Mouse (Mus musculus) intestine, postnatal 0 days (tissue): ENCODE results near the gene Padi1. TPM values are rescaled to one million over a fixed set of nuclear protein-coding genes. Genes with fewer than 3 reads are reported as not detected.

ENCODE experiments used
- ATAC-seq: fragments of 200-750 bp; cut with Nextera tagmentation; 2 replicates; pipeline ENCODE4 v1.8.0; 2017; ENCODE audit warnings: mild to moderate bottlenecking, moderate TSS enrichment, moderate library complexity
- H3K27ac ChIP-seq: fragments of 300-500 bp; sonication (generic); 2 replicates; pipeline ENCODE4 v1.5.1; 2014; ENCODE audit warnings: mild to moderate bottlenecking, low read depth, low read length, moderate library complexity
- H3K27me3 ChIP-seq: fragments of 300-500 bp; sonication (generic); replicated peaks from 2 replicates; pipeline ENCODE4 v1.6.1; 2014; ENCODE audit warnings: low read length, mixed read lengths; ENCODE audit not compliant: control insufficient read depth, insufficient read depth
- H3K36me3 ChIP-seq: fragments of 300-500 bp; sonication (generic); 2 replicates; pipeline ENCODE4 v1.6.1; 2014; ENCODE audit warnings: mild to moderate bottlenecking, moderate library complexity; ENCODE audit not compliant: control insufficient read depth, insufficient read depth
- H3K4me1 ChIP-seq: fragments of 300-500 bp; sonication (generic); replicated peaks from 2 replicates; pipeline ENCODE4 v1.6.1; 2014; ENCODE audit warnings: antibody characterized with exemption, low read length, mixed read lengths; ENCODE audit not compliant: control insufficient read depth, insufficient read depth
- H3K4me2 ChIP-seq: fragments of 300-500 bp; sonication (generic); replicated peaks from 2 replicates; pipeline ENCODE4 v1.6.1; 2014; ENCODE audit warnings: low read depth, mild to moderate bottlenecking, moderate library complexity
- H3K4me3 ChIP-seq: fragments of 300-500 bp; sonication (generic); 2 replicates; pipeline ENCODE4 v1.5.1; 2014; ENCODE audit warnings: low read depth, low read length
- H3K9ac ChIP-seq: fragments of 300-500 bp; sonication (generic); 2 replicates; pipeline ENCODE4 v1.6.1; 2014; ENCODE audit warnings: mild to moderate bottlenecking, low read depth, low read length
- H3K9me3 ChIP-seq: fragments of 300-500 bp; sonication (generic); 2 replicates; pipeline ENCODE4 v1.6.1; 2016; ENCODE audit warnings: mixed run types; ENCODE audit not compliant: control insufficient read depth
- CTCF ChIP-seq: sonication (generic); IDR thresholded peaks from 2 replicates; pipeline ENCODE4 v1.5.1; 2016; ENCODE audit warnings: low read depth, mild to moderate bottlenecking, control low read depth, antibody characterized with exemption, moderate library complexity
- WGBS: fragments of 180-500 bp; shearing (Covaris S2); extraction: QIAGEN DNeasy Blood & Tissue Kit; methylation state at CpG from one replicate; pipeline ENCODE4 v1.1.7; 2014; 5-methylcytosine and 5-hydroxymethylcytosine counted together
- polyA plus RNA-seq: library from polyadenylated mRNA; unstranded; fragments of >200 nt; fragmentation: Nextera tagmentation; extraction: Ambion mirVana; gene quantifications from 2 replicates; pipeline ENCODE4 v1.2.1, GENCODE M21; 2015

Padi1 gene
- polyA plus RNA-seq, 1 experiment from 2014 or later = 0.47 TPM

- H3K9ac ChIP-seq = 0 out of 2 replicates have a peak overlapping the region, but pooled peaks have one; percentile 1
- TF ChIP-seq CTCF = no peak
- WGBS = 25% methylated on average over 13 of the region's 13 CpGs
- H3K36me3 ChIP-seq = no peaks in the 10 kb centered on the region
- ATAC-seq = no peak
- peak overlapping the region; percentile 46 for H3K4me3 ChIP-seq
- no peaks in the 10 kb centered on the region for H3K9me3 ChIP-seq
- peaks cover 4% of the 10 kb centered on the region; the same call in 1 of the 2 replicates for H3K27me3 ChIP-seq
- peaks cover 12% of the 10 kb centered on the region for H3K4me1 ChIP-seq
- H3K4me2 ChIP-seq = peak overlapping the region; percentile 78
- H3K27ac ChIP-seq = 0 out of 2 replicates have a peak overlapping the region, but pooled peaks have one; percentile 79
Measured at GRCm38 (mm10) chr4:140813358-140814185, 32.0 kb downstream of the Padi1 start.

- H3K36me3 ChIP-seq = no peaks in the 10 kb centered on the region
- H3K9me3 ChIP-seq = no peaks in the 10 kb centered on the region
- H3K4me3 ChIP-seq = no peak overlapping the region
- H3K4me2 ChIP-seq = 0 out of 2 replicates have a peak overlapping the region, but pooled peaks have one; percentile 6
- H3K27me3 ChIP-seq = peaks cover 4% of the 10 kb centered on the region; the same call in 1 of the 2 replicates
- H3K27ac ChIP-seq = no peak overlapping the region
- TF ChIP-seq CTCF = no peak
- WGBS = 17% methylated on average over 9 of the region's 14 CpGs
- peak; percentile 32; the same call in 1 of the 2 replicates for ATAC-seq
- H3K4me1 ChIP-seq = peaks cover 12% of the 10 kb centered on the region
- H3K9ac ChIP-seq = no peak overlapping the region
Measured at GRCm38 (mm10) chr4:140812609-140813008, 33.0 kb downstream of the Padi1 start.

- peaks cover 4% of the 10 kb centered on the region; the same call in 1 of the 2 replicates for H3K27me3 ChIP-seq
- no peaks in the 10 kb centered on the region for H3K9me3 ChIP-seq
- peaks cover 11% of the 10 kb centered on the region for H3K4me1 ChIP-seq
- H3K36me3 ChIP-seq = no peaks in the 10 kb centered on the region
- no peak for ATAC-seq
- 0 out of 2 replicates have a peak overlapping the region, but pooled peaks have one; percentile 6 for H3K4me2 ChIP-seq
- TF ChIP-seq CTCF = no peak
- H3K4me3 ChIP-seq = no peak overlapping the region
- no peak overlapping the region for H3K27ac ChIP-seq
- H3K9ac ChIP-seq = no peak overlapping the region
- WGBS = 50% methylated on average over 8 of the region's 8 CpGs
Measured at GRCm38 (mm10) chr4:140812191-140812590, 33.4 kb downstream of the Padi1 start.

DNA sequence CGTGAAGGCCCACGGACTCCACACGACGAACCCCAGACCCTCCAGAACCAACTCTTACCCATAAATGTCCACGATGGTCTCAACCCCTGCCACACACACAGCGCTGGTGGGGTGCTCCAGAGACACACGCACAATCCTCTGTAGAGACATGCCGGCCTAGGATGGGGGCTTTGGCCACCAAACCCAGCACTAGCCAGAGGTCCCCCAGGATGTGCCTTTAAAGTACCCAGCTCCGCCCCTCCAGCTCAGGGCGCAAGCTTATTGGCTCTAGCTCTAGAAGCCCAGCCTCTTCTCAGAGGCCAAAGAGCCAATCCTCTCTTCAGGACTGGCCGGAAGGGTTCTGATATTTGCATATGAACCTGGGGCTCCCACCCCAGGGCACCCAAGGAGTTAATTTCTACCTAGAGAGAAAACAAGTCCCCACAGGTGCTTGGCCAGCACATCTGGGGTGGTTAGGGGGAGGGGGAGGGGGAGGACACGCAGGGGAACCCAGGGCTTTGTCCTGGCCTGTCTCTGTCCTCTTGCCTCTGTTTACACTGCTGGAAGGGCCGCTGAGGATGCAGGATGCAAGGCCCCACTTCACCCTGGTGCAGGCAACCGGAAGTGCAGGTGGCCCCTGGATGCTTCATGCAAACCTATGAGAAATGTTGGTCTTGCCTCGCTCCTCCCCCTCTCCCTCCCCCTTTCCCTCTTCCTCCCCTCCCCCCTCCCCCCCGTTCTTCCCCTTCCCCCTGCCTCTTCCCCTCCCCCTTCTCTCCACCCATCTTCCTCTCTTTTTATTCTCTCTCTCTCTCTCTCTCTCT, 34.9 kb downstream of the Padi1 start, which contains the start of gene Padi3:
Gene Padi3 (minus strand): TSS at position 191 of the 803 bp plus-strand sequence.
- H3K9me3 ChIP-seq = no peaks in the 10 kb centered on the region
- no peak within 1 kb of the TSS for H3K27ac ChIP-seq
- H3K36me3 ChIP-seq = no peaks in the 10 kb centered on the region
- H3K4me2 ChIP-seq = no peak within 1 kb of the TSS
- no peak for ATAC-seq
- TF ChIP-seq CTCF = no peak
- 0 out of 2 replicates have a peak, but pooled peaks cover 4% of the 10 kb centered on the region for H3K4me1 ChIP-seq
- peaks cover 4% of the 10 kb centered on the region; the same call in 1 of the 2 replicates for H3K27me3 ChIP-seq
- WGBS = 70% methylated on average over 15 of the region's 16 CpGs
- no peak within 1 kb of the TSS for H3K4me3 ChIP-seq
- no peak within 1 kb of the TSS for H3K9ac ChIP-seq

DNA sequence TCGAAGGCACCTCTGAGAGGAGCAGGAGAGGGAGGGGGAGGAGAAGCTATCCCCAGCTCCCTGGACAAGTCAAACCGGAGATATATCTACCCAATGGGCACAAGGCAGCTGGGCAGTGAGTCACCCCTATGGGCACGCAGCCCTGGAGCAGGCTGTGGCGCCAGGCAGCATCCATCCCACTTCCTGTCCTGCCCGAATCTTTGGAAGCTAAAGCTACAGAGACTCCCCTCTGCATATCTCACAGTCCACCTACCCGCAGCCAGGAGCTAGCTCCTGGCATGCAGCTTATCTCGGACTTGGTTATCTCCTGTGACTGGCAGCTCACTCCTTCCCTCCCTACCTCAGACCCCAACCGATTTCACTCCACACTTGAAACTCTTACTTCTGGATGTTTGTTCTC, 36.5 kb downstream of the Padi1 start:
- H3K9me3 ChIP-seq = no peaks in the 10 kb centered on the region
- no peak for ATAC-seq
- no peak overlapping the region for H3K27ac ChIP-seq
- no peak overlapping the region for H3K4me2 ChIP-seq
- no peak overlapping the region for H3K9ac ChIP-seq
- WGBS = 60% methylated on average over 8 of the region's 8 CpGs
- H3K36me3 ChIP-seq = no peaks in the 10 kb centered on the region
- TF ChIP-seq CTCF = no peak
- 0 out of 2 replicates have a peak, but pooled peaks cover 4% of the 10 kb centered on the region for H3K4me1 ChIP-seq
- peaks cover 4% of the 10 kb centered on the region; the same call in 1 of the 2 replicates for H3K27me3 ChIP-seq
- no peak overlapping the region for H3K4me3 ChIP-seq

GRCm38 (mm10) chr4:140804601-140805000, 41.0 kb downstream of the Padi1 start:
- TF ChIP-seq CTCF = no peak
- H3K4me3 ChIP-seq = no peak overlapping the region
- no peak overlapping the region for H3K27ac ChIP-seq
- H3K9ac ChIP-seq = no peak overlapping the region
- peaks cover 4% of the 10 kb centered on the region; the same call in 1 of the 2 replicates for H3K27me3 ChIP-seq
- WGBS = 63% methylated on average over 9 of the region's 9 CpGs
- H3K9me3 ChIP-seq = no peaks in the 10 kb centered on the region
- H3K4me2 ChIP-seq = no peak overlapping the region
- H3K4me1 ChIP-seq = no peaks in the 10 kb centered on the region
- no peak for ATAC-seq
- no peaks in the 10 kb centered on the region for H3K36me3 ChIP-seq
